Mouse (Mus musculus): ENCODE data around the gene Olfr378.

Olfr378 gene

GRCm38 (mm10) chr11:73428377-73428776 lies at the start of gene Olfr378:
Olfr378 (minus strand) TSS chr11:73428477.
- in situ Hi-C loops (cut with MseI, MboI), result no loop called here

GRCm38 (mm10) chr11:73457408-73457807 lies 29.1 kb upstream of the Olfr378 start, which contains the start of gene Olfr380:
Olfr380 (minus strand) TSS chr11:73457508.
- in situ Hi-C loops (cut with MseI, MboI), result no loop called here

GRCm38 (mm10) chr11:73399514-73399913 lies 28.8 kb downstream of the Olfr378 start, which contains the start of gene Olfr1:
Olfr1 (minus strand) TSS chr11:73399614.
- in situ Hi-C loops (cut with MseI, MboI), result no loop called here

GRCm38 (mm10) chr11:73395374-73395773 lies 32.9 kb downstream of the Olfr378 start:
- in situ Hi-C loops (cut with MseI, MboI), result no loop called here
